Mouse (Mus musculus) neutrophil, adult 5-6 weeks (primary cell): ENCODE results near the gene Fads6. TPM values are rescaled to one million over a fixed set of nuclear protein-coding genes. Genes with fewer than 3 reads are reported as not detected.
A peak's percentile ranks its signal among the peaks of the same experiment; 100 is the strongest.

Experiments used
- ATAC-seq: fragments of 151-379, 151-347 bp; 2 replicates; pipeline ENCODE4 v1.8.0; 2017; ENCODE audit warnings: mild to moderate bottlenecking, moderate TSS enrichment; ENCODE audit not compliant: insufficient number of reproducible peaks, poor library complexity, low FRiP score, severe bottlenecking; ENCODE audit errors: extremely low read depth
- total RNA-seq: library from RNA; stranded (forward); fragments of 200-1000 nt; gene quantifications from 2 replicates; pipeline ENCODE4 v1.2.3, GENCODE M21; 2017

Fads6 gene
- total RNA-seq, 1 experiment from 2014 or later = 0.12 TPM

GRCm38 (mm10) chr11:115234320-115235044, 63.0 kb downstream of the Fads6 start:
- no peak for ATAC-seq

GRCm38 (mm10) chr11:115233526-115234290, 63.8 kb downstream of the Fads6 start:
- ATAC-seq = no peak

- no peak for ATAC-seq
Observed at GRCm38 (mm10) chr11:115232889-115233288, 64.6 kb downstream of the Fads6 start.

GRCm38 (mm10) chr11:115231924-115232323, 65.5 kb downstream of the Fads6 start:
- ATAC-seq = no peak

DNA sequence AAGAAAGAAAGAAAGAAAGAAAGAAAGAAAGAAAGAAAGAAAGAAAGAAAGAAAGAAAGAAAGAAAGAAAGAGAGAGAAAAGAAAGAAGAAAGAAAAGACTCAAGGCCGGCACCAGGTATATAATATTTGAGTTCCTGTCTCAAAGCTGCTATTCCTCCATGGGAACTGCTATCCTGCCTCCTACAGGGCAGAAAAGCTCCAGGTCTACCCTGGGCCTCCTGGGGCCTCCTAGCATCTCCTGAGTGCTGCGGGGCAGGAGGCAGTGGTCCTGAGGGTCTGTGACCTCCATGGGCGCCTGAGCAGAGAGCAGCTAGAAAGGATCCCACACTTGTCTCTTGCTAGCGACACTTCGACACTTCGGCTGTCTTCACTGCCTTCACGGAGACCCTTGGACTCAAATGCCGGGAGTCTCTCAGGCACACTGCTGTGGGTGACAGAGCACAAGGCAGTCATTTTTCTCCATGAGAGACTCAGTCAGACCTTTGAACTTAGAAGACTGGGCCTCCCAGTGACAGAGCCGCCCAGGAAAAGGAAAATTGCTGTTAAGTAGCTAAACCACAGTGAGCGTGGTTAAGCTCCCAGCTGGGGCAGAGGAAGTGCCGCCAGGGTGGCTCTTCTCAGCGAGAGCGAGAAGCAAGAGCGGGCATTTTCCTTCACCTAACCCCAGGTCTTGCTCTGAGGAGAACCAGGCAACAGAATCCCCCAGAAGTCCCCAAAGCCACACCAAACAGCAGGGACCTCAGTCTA, 66.1 kb downstream of the Fads6 start:
- ATAC-seq = peak; percentile 21

Other genes with a start within 250 kb of the Fads6 start
- 58.7 and 61.0 TPM in 2 replicates for gene Cd300ld3, start 249.3 kb downstream of the Fads6 start, total RNA-seq
- gene Cd300e, start 235.5 kb downstream of the Fads6 start, total RNA-seq = 0.98 and 1.6 TPM in 2 replicates
- 9.7 and 13.5 TPM in 2 replicates for gene Rab37, start 206.2 kb downstream of the Fads6 start, total RNA-seq
- 369 and 393 TPM in 2 replicates for gene Cd300lf, start 163.7 kb downstream of the Fads6 start, total RNA-seq
- gene Slc9a3r1, start 134.3 kb downstream of the Fads6 start, total RNA-seq = 115 and 118 TPM in 2 replicates
- gene Tmem104, start 110.2 kb downstream of the Fads6 start, total RNA-seq = 9.3 and 19.8 TPM in 2 replicates
- gene Nat9, start 109.8 kb downstream of the Fads6 start, total RNA-seq = 50.6 and 63.4 TPM in 2 replicates
- gene Grin2c, start 30.4 kb downstream of the Fads6 start, total RNA-seq = 0.23 TPM in 1 of 2 replicates, not detected in the other
- gene Fdxr, start 20.6 kb downstream of the Fads6 start, total RNA-seq = 12.2 and 13.0 TPM in 2 replicates
- gene Otop2, start 9.5 kb upstream of the Fads6 start, total RNA-seq = not detected in 2 replicates
- not detected in 2 replicates for gene Ush1g, start 24.4 kb upstream of the Fads6 start, total RNA-seq
- gene Otop3, start 37.1 kb upstream of the Fads6 start, total RNA-seq = not detected in 2 replicates
- 1.6 and 2.4 TPM in 2 replicates for gene Hid1, start 70.1 kb upstream of the Fads6 start, total RNA-seq
- 0.12 TPM in 2 replicates for gene Cdr2l, start 84.3 kb upstream of the Fads6 start, total RNA-seq
- 27.7 and 30.4 TPM in 2 replicates for gene Mrpl58, start 106.1 kb upstream of the Fads6 start, total RNA-seq
- 265 and 277 TPM in 2 replicates for gene Atp5h, start 122.3 kb upstream of the Fads6 start, total RNA-seq
- 22.1 and 24.2 TPM in 2 replicates for gene Kctd2, start 122.5 kb upstream of the Fads6 start, total RNA-seq
- gene Trim80, start 142.9 kb upstream of the Fads6 start, total RNA-seq = not detected in 2 replicates
- 0.35 and 1.6 TPM in 2 replicates for gene Slc16a5, start 164.8 kb upstream of the Fads6 start, total RNA-seq
- gene Armc7, start 178.0 kb upstream of the Fads6 start, total RNA-seq = 46.5 and 52.8 TPM in 2 replicates
- gene Nt5c, start 194.2 kb upstream of the Fads6 start, total RNA-seq = 98.5 and 107 TPM in 2 replicates
- gene Jpt1, start 216.7 kb upstream of the Fads6 start, total RNA-seq = 123 and 147 TPM in 2 replicates
- gene Sumo2, start 238.6 kb upstream of the Fads6 start, total RNA-seq = 210 and 228 TPM in 2 replicates